In genomic region chr17:43434485-43434884, GRCm38 (mm10) we compare ENCODE assay signal across 20 mouse cellular contexts.
DNase-seq lines count a peak whose midpoint lies in the region; ATAC-seq lines count a peak whose summit lies in the region.
"Had no signal": no experiment of that assay in that cellular context is flagged by ENCODE, and none has a peak within 500 bp of the region (broad histone marks: within the 10 kb centered on the region; RNA-seq: fewer than 3 reads in every experiment).

No protein-coding gene starts in this region.

- H3K4me3 ChIP-seq in kidney, embryonic 15.5 days (replicated peaks), result no peak overlapping the region
- H3K4me3 ChIP-seq: heart, embryonic 13.5 days; hindbrain, embryonic 12.5 days; liver, embryonic 15.5 days; midbrain, embryonic 13.5 days; neural tube, embryonic 12.5 days had no signal

- no peak overlapping the region for H3K27ac ChIP-seq in kidney, embryonic 15.5 days
- H3K27ac ChIP-seq: heart, embryonic 13.5 days; hindbrain, embryonic 12.5 days; liver, embryonic 15.5 days; midbrain, embryonic 13.5 days; neural tube, embryonic 12.5 days had no signal

- no peaks in the 10 kb centered on the region for H3K4me1 ChIP-seq in kidney, embryonic 15.5 days
- H3K4me1 ChIP-seq: heart, embryonic 13.5 days; hindbrain, embryonic 12.5 days; liver, embryonic 15.5 days; midbrain, embryonic 13.5 days; neural tube, embryonic 12.5 days had no signal

- H3K27me3 ChIP-seq in kidney, embryonic 15.5 days, result no peaks in the 10 kb centered on the region
- H3K27me3 ChIP-seq: heart, embryonic 13.5 days; hindbrain, embryonic 12.5 days; liver, embryonic 15.5 days; midbrain, embryonic 13.5 days; neural tube, embryonic 12.5 days had no signal

- ATAC-seq in kidney, embryonic 15.5 days (replicated peaks; ENCODE audit: low FRiP score), result no peak
- ATAC-seq: midbrain, embryonic 13.5 days had no signal

- no peaks in the 10 kb centered on the region for H3K9me3 ChIP-seq in kidney, embryonic 15.5 days (replicated peaks)
- H3K9me3 ChIP-seq: heart, embryonic 13.5 days; hindbrain, embryonic 12.5 days; liver, embryonic 15.5 days; midbrain, embryonic 13.5 days; neural tube, embryonic 12.5 days had no signal

- H3K36me3 ChIP-seq in kidney, embryonic 15.5 days, result no peaks in the 10 kb centered on the region
- H3K36me3 ChIP-seq: hindbrain, embryonic 12.5 days; liver, embryonic 15.5 days; midbrain, embryonic 13.5 days; neural tube, embryonic 12.5 days had no signal

- no peak overlapping the region for H3K9ac ChIP-seq in kidney, embryonic 15.5 days
- H3K9ac ChIP-seq: heart, embryonic 13.5 days; hindbrain, embryonic 12.5 days; liver, embryonic 15.5 days; midbrain, embryonic 13.5 days; neural tube, embryonic 12.5 days had no signal

- peak; percentile 21 for DNase-seq in gastrocnemius, postnatal 25 days
- DNase-seq in gastrocnemius, postnatal 36 days, result no peak
- peak; percentile 35 for DNase-seq in kidney, postnatal 10 days
- peak; percentile 15 for DNase-seq in lung, postnatal 10 days
- DNase-seq in lung, postnatal 25 days (ENCODE audit: low spot score), result no peak
- DNase-seq in adrenal gland, adult (ENCODE audit: inconsistent age in 2 of 2, low spot score in 1 of 2), result no peak
- no peak for DNase-seq in layer of hippocampus, adult 11-12 months (ENCODE audit: low spot score)
- DNase-seq: adrenal gland, postnatal 36 days; B cell, adult 2 months; cerebellum, adult 8-10 months; gastrocnemius, postnatal 10 days; kidney, adult 18-20 months; right cerebral cortex, adult 18-20 months; thymus, postnatal 25 days had no signal

- 69% methylated on average over 8 of the region's 8 CpGs for WGBS in kidney, embryonic 15.5 days

- intact Hi-C loops in gastrocnemius, postnatal 36 days (cut with DNase I), result no loop called here

- no peak overlapping the region for H3K4me2 ChIP-seq in kidney, embryonic 15.5 days
- H3K4me2 ChIP-seq: heart, embryonic 13.5 days; hindbrain, embryonic 12.5 days; liver, embryonic 15.5 days; midbrain, embryonic 13.5 days; neural tube, embryonic 12.5 days had no signal

Comparison
In these comparisons a context has a peak if more than half of its experiments do, and no peak if none do; other contexts are left out.
1. DNase-seq: peak in gastrocnemius, postnatal 25 days (single experiment), kidney, postnatal 10 days (single experiment) and lung, postnatal 10 days (single experiment); none in gastrocnemius, postnatal 36 days (0 of 2), lung, postnatal 25 days (single experiment), adrenal gland, adult (0 of 2) and layer of hippocampus, adult 11-12 months (single experiment).